Mouse (Mus musculus): Measurements from ENCODE around the gene Casp8. TPM values are rescaled to one million over a fixed set of nuclear protein-coding genes. Genes with fewer than 3 reads are reported as not detected.
"Not testable (repeated sequence)": the region's sequence is repeated elsewhere in the genome, so short reads cannot be mapped to it uniquely, and the experiment has no call there.

The Casp8 gene
- 3.8 and 4.7 TPM in 2 replicates for polyA plus RNA-seq (2014; fragmentation: Nextera tagmentation; extraction: Ambion mirVana)

DNA sequence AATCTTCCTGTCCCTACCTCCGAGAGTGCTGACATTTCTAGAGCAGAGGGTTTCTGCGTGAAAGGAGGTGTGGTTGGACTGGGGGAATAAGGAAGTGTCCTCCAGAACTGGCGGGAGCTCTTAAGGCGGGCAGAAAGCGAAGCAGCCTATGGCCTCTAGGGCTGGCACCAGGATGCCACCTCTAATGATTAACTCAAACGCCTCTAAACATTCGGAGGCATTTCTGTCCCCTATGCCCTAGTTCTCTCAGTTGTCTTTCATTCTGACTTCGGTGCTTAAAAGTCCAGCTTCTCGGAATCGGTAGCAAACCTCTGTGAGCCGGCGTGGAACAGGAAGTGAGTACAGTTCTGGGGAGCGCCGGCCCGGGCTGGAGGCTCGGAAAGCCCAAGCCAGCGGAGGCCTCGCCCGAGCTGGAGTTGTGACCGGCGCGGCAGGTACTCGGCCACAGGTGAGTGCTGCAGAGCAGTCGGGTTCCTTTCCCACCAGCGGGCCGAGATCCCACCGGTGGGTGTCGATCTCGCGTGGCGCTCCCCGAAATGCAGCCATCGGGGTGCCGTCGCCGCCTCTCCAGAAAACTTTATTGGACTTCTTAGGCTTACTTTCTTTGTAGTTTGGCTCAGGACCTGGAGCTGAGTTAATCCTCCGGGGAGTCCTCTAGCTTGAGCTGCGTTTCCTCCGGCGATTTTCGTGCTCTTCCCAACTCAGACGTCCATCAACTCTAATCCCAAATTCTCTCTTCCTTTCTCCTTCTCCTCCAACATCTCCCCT is at the start of gene Casp8:
Gene Casp8, plus strand, starts transcription at position 84 of the 768 bp plus-strand sequence.
- H3K27ac ChIP-seq (ENCODE audit: low read depth, low read length), result no peak within 1 kb of the TSS
- ATAC-seq (peak; percentile 52; the same call in 1 of the 2 replicates), DNase-seq (ENCODE audit: low spot score) (peak; percentile 22)
- no peaks in the 10 kb centered on the region for H3K9me3 ChIP-seq (replicated peaks; ENCODE audit: control insufficient read depth, low read length)
- H3K36me3 ChIP-seq (ENCODE audit: control insufficient read depth, insufficient read depth, low read length), result no peaks in the 10 kb centered on the region
- 1% methylated on average over 42 of the region's 42 CpGs for WGBS
- H3K4me2 ChIP-seq (ENCODE audit: low read length), result peak within 1 kb of the TSS; percentile 76
- H3K4me1 ChIP-seq (ENCODE audit: control insufficient read depth, insufficient read depth, low read length), result no peaks in the 10 kb centered on the region
- H3K27me3 ChIP-seq (replicated peaks; ENCODE audit: control insufficient read depth, insufficient read depth, low read length), result no peaks in the 10 kb centered on the region
- H3K9ac ChIP-seq (ENCODE audit: low read length), result peak within 1 kb of the TSS; percentile 68
- H3K4me3 ChIP-seq (ENCODE audit: low read depth, low read length), result peak within 1 kb of the TSS; percentile 40

DNA sequence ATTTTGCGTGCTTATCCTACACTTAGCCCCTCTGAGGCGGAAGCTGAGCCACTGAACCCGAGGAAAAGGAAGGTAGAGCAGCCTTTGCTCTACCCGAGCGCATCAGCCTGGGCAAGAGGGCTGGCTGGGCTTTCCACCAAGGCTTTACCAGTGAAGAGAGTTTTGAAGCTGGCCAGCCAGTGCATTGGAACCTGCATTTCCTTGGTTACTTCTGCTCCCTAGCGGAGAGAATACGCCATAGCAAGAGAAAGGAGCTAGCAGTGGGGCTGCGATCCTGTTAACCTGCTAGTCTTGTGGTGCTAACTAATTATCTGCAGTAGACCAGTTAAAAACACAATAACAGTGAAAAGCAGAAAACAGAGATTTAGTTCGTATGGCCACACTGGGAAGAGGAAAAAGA is 48.3 kb upstream of the Casp8 start:
- Histone ChIP-seq H3K4me3 (ENCODE audit: low read depth, low read length) (no peak overlapping the region), H3K4me1 (ENCODE audit: control insufficient read depth, insufficient read depth, low read length) (no peaks in the 10 kb centered on the region), H3K9ac (ENCODE audit: low read length) (no peak overlapping the region), H3K27me3 (replicated peaks; ENCODE audit: control insufficient read depth, insufficient read depth, low read length) (no peaks in the 10 kb centered on the region), H3K27ac (ENCODE audit: low read depth, low read length) (no peak overlapping the region), H3K4me2 (ENCODE audit: low read length) (no peak overlapping the region), H3K9me3 (replicated peaks; ENCODE audit: control insufficient read depth, low read length) (no peaks in the 10 kb centered on the region), H3K36me3 (ENCODE audit: control insufficient read depth, insufficient read depth, low read length) (peaks cover 12% of the 10 kb centered on the region; the same call in 1 of the 2 replicates)
- 62% methylated on average over 9 of the region's 9 CpGs for WGBS
- DNase-seq (ENCODE audit: low spot score) (peak; percentile 62), ATAC-seq (0 out of 2 replicates have a peak, but pooled peaks have one; percentile 34)

DNA sequence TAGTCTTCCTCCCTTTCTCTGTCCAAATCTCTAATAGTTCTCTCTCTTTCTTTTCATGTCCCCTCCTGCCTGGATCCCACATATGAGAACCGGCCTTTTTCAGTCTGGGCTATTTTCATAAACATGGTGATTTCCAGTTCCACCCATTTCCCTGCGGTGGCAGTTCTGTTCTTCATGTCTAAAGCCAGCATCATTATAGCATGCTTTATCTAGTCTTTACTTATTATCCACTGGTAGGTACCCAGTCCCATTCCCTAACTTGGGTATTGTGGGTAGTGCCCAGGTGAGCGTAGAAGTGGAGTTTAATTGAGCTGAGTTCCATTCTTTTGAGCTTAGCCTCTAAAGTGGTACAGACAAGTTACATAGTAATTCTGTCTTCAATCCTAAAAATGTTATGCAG is 35.7 kb upstream of the Casp8 start:
- 94% methylated on average over 3 of the region's 3 CpGs for WGBS

DNA sequence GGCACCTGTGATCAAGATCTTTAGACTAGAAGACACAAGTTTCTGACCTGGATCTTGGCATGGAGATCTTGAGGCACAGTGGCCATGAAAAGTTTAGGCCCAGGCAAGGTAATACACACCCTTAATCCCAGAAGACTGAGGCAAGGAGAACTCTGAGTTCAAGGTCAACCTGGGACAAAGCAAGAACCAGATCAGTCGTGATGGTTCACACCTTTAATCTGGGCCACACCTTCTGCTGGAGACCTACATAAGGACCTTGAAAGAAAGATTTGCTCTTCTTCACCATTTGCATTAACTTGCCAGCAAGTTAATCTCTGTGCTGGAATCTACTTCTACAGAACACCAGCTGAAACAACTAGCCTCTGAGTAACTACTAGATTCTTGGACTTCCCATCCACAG is 34.6 kb upstream of the Casp8 start:
- ATAC-seq, result no peak
- 90% methylated on average over 1 of the region's 1 CpGs for whole genome bisulfite sequencing

More for the DNA sequence above, 35.7 kb upstream of the Casp8 start:
- DNase-seq (ENCODE audit: low spot score) (no peak), ATAC-seq (no peak)
- H3K9me3 ChIP-seq (replicated peaks; ENCODE audit: control insufficient read depth, low read length), result no peaks in the 10 kb centered on the region
- no peak overlapping the region for H3K4me2 ChIP-seq (ENCODE audit: low read length)
- H3K4me3 ChIP-seq (ENCODE audit: low read depth, low read length), result no peak overlapping the region
- H3K9ac ChIP-seq (ENCODE audit: low read length), result no peak overlapping the region
- peaks cover 8% of the 10 kb centered on the region for H3K36me3 ChIP-seq (ENCODE audit: control insufficient read depth, insufficient read depth, low read length)
- H3K27ac ChIP-seq (ENCODE audit: low read depth, low read length), result no peak overlapping the region
- H3K27me3 ChIP-seq (replicated peaks; ENCODE audit: control insufficient read depth, insufficient read depth, low read length), result no peaks in the 10 kb centered on the region
- no peaks in the 10 kb centered on the region for H3K4me1 ChIP-seq (ENCODE audit: control insufficient read depth, insufficient read depth, low read length)

DNA sequence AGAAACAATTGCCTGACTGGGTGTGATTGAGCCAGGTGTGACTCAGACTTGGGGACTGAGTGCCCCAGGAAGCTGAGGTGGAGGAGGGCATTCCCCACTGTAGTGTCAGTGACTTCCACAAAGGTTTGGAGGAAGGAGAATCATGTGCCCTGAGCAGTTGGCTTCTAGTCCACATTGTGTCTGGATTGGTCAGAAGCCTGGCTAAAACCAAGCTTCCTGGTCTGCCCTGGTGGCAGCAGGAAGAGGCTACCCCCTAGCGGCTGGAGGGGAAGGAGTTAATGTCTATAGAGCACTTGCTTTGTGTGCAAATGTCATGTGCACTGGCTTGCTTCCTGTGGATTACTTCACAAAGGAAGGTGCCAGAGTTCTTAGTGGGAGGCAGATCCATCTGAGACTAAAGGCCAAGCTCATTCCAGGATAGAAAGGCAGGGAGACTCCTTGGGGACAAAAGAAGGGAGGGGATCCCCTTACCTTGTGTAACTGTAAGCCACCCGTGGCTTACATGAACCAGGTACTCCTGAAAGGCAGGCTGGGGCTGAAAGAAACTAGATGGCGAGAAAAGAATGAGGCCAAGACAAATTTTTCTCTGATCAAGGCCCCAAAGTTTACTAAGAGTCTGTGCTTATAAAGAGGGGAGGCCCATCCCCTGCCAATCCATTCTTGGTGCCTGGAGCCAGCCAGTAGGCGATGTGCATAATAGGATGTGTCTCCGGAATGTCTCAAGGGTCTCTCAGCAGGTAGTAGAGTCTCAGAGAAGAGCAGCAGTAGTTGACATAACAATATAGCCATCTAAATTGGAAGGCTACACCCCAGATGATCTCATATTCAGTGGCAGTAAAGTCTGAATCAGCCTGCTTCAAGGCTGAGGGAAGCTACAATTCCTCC is 33.5 kb upstream of the Casp8 start:
- ATAC-seq; H3K9ac ChIP-seq (ENCODE audit: low read length); DNase-seq (ENCODE audit: low spot score); H3K9me3 ChIP-seq (replicated peaks; ENCODE audit: control insufficient read depth, low read length); H3K36me3 ChIP-seq (ENCODE audit: control insufficient read depth, insufficient read depth, low read length); H3K4me2 ChIP-seq (ENCODE audit: low read length); H3K27ac ChIP-seq (ENCODE audit: low read depth, low read length); H3K4me1 ChIP-seq (ENCODE audit: control insufficient read depth, insufficient read depth, low read length); H3K27me3 ChIP-seq (replicated peaks; ENCODE audit: control insufficient read depth, insufficient read depth, low read length); H3K4me3 ChIP-seq (ENCODE audit: low read depth, low read length): not testable (repeated sequence)
- 55% methylated on average over 5 of the region's 5 CpGs for WGBS

More for the DNA sequence above, 34.6 kb upstream of the Casp8 start:
- H3K36me3 ChIP-seq (ENCODE audit: control insufficient read depth, insufficient read depth, low read length), result 0 out of 2 replicates have a peak, but pooled peaks cover 1% of the 10 kb centered on the region
- H3K4me3 ChIP-seq (ENCODE audit: low read depth, low read length), result no peak overlapping the region
- no peak overlapping the region for H3K27ac ChIP-seq (ENCODE audit: low read depth, low read length)
- DNase-seq (ENCODE audit: low spot score), result no peak
- no peaks in the 10 kb centered on the region for H3K27me3 ChIP-seq (replicated peaks; ENCODE audit: control insufficient read depth, insufficient read depth, low read length)
- no peaks in the 10 kb centered on the region for H3K4me1 ChIP-seq (ENCODE audit: control insufficient read depth, insufficient read depth, low read length)
- H3K9me3 ChIP-seq (replicated peaks; ENCODE audit: control insufficient read depth, low read length), result no peaks in the 10 kb centered on the region
- H3K9ac ChIP-seq (ENCODE audit: low read length), result no peak overlapping the region
- H3K4me2 ChIP-seq (ENCODE audit: low read length), result no peak overlapping the region

DNA sequence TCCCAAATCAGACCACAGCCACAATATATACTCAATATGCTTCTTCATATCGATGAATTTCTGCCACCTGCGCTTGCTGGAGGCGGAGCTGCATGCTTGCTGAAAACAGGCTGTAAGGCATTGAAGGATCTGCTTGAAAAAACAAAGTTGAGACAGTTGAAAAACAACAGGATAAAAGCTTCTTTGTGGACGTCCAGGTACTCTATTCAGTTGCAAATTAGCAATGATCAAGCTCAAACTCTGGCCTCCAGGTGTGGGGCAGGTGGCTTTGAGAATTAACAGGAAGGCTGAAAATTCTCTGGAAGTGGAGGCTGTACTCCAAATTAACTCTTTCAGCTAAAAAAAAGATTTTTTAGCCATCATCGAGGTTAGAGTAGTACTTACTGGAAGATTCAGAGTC is 32.6 kb upstream of the Casp8 start:
- H3K4me1 ChIP-seq (ENCODE audit: control insufficient read depth, insufficient read depth, low read length), result no peaks in the 10 kb centered on the region
- no peaks in the 10 kb centered on the region for H3K9me3 ChIP-seq (replicated peaks; ENCODE audit: control insufficient read depth, low read length)
- ATAC-seq (no peak), DNase-seq (ENCODE audit: low spot score) (no peak)
- no peak overlapping the region for H3K9ac ChIP-seq (ENCODE audit: low read length)
- H3K36me3 ChIP-seq (ENCODE audit: control insufficient read depth, insufficient read depth, low read length), result no peaks in the 10 kb centered on the region
- H3K4me3 ChIP-seq (ENCODE audit: low read depth, low read length), result no peak overlapping the region
- no peak overlapping the region for H3K4me2 ChIP-seq (ENCODE audit: low read length)
- WGBS, result 66% methylated on average over 5 of the region's 5 CpGs
- H3K27ac ChIP-seq (ENCODE audit: low read depth, low read length), result no peak overlapping the region
- no peaks in the 10 kb centered on the region for H3K27me3 ChIP-seq (replicated peaks; ENCODE audit: control insufficient read depth, insufficient read depth, low read length)

DNA sequence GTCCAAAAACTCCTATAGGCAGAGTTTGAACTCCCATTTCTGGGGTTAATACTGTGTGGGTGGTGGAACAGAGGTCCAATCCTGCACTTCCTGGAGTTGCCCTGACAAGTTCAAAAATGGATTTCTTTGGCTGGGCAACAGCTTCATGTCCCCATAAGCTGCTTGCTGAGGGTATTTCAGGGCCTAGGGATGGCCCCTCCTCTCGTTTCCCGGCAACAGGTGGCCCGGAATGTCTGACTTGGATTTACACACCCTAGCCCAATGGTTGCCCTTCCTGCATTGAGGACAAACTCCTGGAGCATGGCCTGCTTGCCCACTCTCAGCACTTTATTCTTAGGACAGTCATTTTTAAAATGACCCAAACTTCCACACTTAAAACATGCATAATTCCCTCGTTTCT is 28.7 kb upstream of the Casp8 start:
- WGBS, result 85% methylated on average over 4 of the region's 4 CpGs
- not testable (repeated sequence) for H3K9me3 ChIP-seq (replicated peaks; ENCODE audit: control insufficient read depth, low read length); H3K27ac ChIP-seq (ENCODE audit: low read depth, low read length); ATAC-seq; H3K4me3 ChIP-seq (ENCODE audit: low read depth, low read length); H3K36me3 ChIP-seq (ENCODE audit: control insufficient read depth, insufficient read depth, low read length); H3K9ac ChIP-seq (ENCODE audit: low read length); H3K4me2 ChIP-seq (ENCODE audit: low read length); H3K4me1 ChIP-seq (ENCODE audit: control insufficient read depth, insufficient read depth, low read length); DNase-seq (ENCODE audit: low spot score); H3K27me3 ChIP-seq (replicated peaks; ENCODE audit: control insufficient read depth, insufficient read depth, low read length)

DNA sequence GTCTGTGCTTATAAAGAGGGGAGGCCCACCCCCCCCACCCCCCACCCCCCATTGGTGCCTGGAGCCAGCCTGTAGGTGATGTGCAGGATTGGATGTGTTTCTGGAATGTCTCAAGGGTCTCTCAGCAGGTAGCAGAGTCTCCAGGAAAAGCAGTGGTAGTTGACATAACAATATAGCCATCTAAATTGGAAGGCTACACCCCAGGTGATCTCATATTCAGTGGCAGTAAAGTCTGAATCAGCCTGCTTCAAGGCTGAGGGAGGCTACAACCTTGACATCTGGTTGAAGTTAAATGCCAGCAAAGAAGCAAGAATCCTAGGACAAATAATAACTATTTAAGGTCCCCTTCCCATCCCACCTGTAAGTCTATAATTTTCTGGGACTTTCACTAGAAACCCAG is 26.0 kb upstream of the Casp8 start:
- Histone ChIP-seq H3K4me2 (ENCODE audit: low read length) (no peak overlapping the region), H3K4me3 (ENCODE audit: low read depth, low read length) (no peak overlapping the region), H3K27me3 (replicated peaks; ENCODE audit: control insufficient read depth, insufficient read depth, low read length) (no peaks in the 10 kb centered on the region), H3K27ac (ENCODE audit: low read depth, low read length) (no peak overlapping the region), H3K9me3 (replicated peaks; ENCODE audit: control insufficient read depth, low read length) (no peaks in the 10 kb centered on the region), H3K4me1 (ENCODE audit: control insufficient read depth, insufficient read depth, low read length) (no peaks in the 10 kb centered on the region), H3K9ac (ENCODE audit: low read length) (no peak overlapping the region), H3K36me3 (ENCODE audit: control insufficient read depth, insufficient read depth, low read length) (no peaks in the 10 kb centered on the region)
- DNase-seq (ENCODE audit: low spot score) (no peak), ATAC-seq (no peak)

DNA sequence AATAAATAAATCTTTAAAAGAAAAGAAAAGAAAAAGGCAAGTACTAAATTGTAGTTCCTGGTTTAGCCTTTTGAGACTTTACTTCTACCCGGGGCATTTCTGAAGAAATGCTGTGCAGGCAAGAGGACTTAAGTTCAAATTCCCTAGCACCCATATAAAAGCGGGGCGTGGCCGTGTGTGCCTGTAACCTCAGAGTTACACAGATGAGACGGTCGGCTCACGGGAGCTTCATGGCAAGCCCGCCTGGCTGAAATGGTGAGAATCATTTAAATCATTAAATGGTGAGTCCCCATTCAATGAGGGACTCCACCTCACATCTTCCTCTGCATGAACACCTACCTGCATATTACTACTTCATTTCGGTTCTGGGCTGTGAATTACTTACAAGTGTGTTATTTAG is 25.5 kb upstream of the Casp8 start:
- H3K9me3 ChIP-seq (replicated peaks; ENCODE audit: control insufficient read depth, low read length), result no peaks in the 10 kb centered on the region
- no peak overlapping the region for H3K27ac ChIP-seq (ENCODE audit: low read depth, low read length)
- no peak overlapping the region for H3K9ac ChIP-seq (ENCODE audit: low read length)
- no peaks in the 10 kb centered on the region for H3K4me1 ChIP-seq (ENCODE audit: control insufficient read depth, insufficient read depth, low read length)
- H3K36me3 ChIP-seq (ENCODE audit: control insufficient read depth, insufficient read depth, low read length), result no peaks in the 10 kb centered on the region
- WGBS, result 55% methylated on average over 9 of the region's 9 CpGs
- no peak overlapping the region for H3K4me2 ChIP-seq (ENCODE audit: low read length)
- DNase-seq (ENCODE audit: low spot score) (no peak), ATAC-seq (no peak)
- no peaks in the 10 kb centered on the region for H3K27me3 ChIP-seq (replicated peaks; ENCODE audit: control insufficient read depth, insufficient read depth, low read length)
- no peak overlapping the region for H3K4me3 ChIP-seq (ENCODE audit: low read depth, low read length)
